Mouse (Mus musculus) adrenal gland, postnatal 4 days (tissue): ENCODE data around the gene Artn. TPM values are rescaled to one million over a fixed set of nuclear protein-coding genes. Genes with fewer than 3 reads are reported as not detected.

ENCODE experiments used
- DNase-seq, 2 experiments: peaks; one replicate each; pipeline ENCODE4 v3.0.0; 2021 to 2022; ENCODE audit warnings: low spot score in 2 of 2, mixed read lengths in 2 of 2
- total RNA-seq, 2 experiments: library from RNA; stranded (reverse); gene quantifications; 2 replicates each; pipeline ENCODE4 v1.2.3; 2021

The Artn gene
- total RNA-seq, 2 experiments from 2014 or later, result 0.45 to 0.90 TPM

GRCm38 (mm10) chr4:117890750-117891149 lies 38.8 kb downstream of the Artn start:
- no peak for DNase-seq

GRCm38 (mm10) chr4:117890031-117890430 lies 39.5 kb downstream of the Artn start:
- DNase-seq, result no peak

DNA sequence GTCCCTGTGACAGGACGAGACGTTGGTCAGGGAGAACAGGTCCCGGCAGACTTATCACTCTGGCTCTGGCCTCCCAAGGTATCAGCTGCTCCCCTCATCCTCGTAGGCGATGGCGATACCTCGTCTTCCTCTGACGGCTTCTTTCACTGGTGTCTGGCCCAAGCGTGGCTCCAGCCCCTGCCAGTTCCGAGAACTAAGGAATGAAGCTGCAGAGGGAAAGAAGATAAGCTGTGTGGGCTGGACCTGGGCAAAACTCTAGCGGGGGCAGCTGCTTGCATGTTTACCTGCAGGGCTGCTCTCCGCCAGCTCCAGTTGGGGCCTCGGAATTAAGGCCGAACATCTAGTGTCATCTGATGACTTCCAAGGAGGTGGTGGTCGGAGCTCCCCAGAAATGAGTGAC lies 40.1 kb downstream of the Artn start:
- DNase-seq, result no peak

DNA sequence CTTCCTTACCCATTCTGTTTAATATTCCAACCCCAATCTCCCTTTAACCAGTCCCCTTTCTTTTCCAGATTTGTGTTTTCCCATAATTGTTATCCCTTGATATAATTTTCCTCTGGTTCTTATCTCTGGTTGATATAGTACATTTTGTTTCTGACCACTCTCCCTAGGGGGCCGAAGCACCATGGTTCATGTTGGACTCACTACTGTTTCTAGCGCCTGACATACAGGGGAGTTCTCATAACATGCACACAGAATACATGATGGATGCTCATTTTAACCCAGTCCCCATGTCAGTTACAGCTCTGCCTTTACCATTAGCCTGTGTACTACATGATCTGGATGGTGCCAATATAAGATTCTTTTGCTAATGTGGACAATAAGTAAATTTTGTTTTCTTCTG lies 41.6 kb downstream of the Artn start:
- DNase-seq, result no peak

GRCm38 (mm10) chr4:117887133-117887532 lies 42.4 kb downstream of the Artn start, which contains the start of gene Atp6v0b:
Atp6v0b (minus strand) TSS chr4:117887333.
- peak; percentile 80 to 82 for DNase-seq

- DNase-seq, result no peak
These were observed 42.9 kb downstream of the Artn start for GRCm38 (mm10) chr4:117886644-117887043.

- no peak for DNase-seq
These were observed 43.6 kb downstream of the Artn start for GRCm38 (mm10) chr4:117885994-117886393.

DNA sequence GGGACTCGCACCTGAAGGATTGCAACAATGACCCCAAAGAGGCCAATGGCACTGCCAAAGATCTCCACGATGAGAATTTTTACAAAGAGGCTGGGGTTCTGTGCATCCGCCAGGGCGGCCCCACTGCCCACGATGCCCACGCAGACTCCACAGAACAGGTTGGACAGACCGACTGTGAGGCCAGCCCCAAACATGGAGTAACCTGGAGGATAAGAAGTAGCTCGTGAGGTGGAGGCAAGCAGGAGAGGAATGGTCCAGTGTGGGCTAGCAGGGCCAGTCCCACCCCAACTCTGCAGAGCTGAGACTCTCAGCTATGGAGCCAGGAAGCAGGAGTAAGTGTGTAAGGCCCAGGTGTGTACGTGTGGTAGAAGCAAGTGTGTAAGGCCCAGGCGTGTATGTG lies 44.5 kb downstream of the Artn start:
- no peak for DNase-seq

DNA sequence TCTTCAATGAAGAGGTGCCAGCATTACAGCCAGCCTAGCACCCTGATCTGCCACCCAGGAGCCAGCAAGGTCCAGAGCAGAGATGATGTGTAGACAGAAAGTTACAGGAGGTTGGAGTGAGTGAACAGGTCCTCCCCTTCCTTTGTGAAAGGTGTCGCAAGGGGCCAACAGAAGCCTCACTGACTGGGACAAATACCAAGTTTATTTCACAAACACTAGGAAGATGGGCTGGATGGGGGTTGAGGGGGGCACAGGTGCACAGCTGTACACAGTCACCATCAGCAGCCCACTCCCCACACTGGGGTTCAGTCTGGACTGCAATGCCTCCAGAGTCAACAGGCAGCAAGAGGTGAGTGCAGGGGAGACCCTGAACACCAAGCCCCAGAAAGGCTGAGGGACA lies 45.4 kb downstream of the Artn start:
- DNase-seq, result no peak

DNA sequence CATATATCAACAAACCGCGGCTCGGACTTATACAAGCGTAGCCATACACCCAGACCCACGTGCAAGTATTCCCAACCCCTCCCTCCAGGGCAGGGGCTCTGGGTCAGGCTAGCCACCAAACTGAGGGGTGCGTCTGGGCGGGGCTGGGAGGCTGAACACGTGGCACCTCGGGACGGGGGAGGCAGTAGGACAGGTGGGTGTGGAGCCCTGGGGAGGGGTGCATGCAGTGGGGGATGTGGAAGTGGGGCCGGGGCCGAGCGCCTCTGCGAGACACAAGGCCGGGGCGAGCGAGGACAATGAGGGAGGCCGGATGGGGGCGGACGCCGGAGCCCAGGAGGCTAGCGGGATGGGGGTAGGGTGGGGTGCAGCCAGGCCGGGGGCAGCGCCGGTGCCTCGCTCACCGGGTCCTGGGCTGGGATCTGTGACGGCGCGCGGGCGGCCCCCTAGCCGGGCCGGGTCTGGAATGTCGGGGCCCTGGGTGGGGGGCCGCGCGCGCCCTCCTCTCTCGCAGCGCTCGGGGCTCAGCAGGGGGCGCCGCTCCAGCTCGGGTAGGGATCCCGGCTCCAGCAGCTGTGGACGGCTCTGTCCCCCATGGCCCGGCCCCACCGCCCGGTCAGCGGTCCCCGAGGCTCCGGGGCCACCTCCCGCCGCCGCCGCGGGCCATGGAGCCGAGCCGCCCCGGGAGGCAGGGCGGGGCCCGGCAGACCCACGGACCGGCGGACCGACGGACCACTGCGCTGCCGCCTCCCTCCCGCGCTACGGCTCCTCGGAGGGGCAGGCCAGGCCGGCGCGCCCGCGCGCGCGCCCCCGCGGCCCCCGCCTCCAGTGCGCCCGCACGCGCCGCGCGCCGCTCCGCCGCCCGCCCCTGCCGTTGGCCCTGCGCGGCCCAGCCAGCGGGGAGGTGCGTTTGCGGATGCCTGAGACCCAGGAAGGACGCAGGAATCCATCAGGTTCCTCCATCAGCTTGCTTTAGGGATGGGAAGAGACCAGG lies 46.6 kb downstream of the Artn start, which contains the start of gene B4galt2:
TSS of gene B4galt2 (minus strand) at position 787 of the 991 bp plus-strand sequence.
- DNase-seq, result peak; percentile 24 to 35

- no peak for DNase-seq
These were observed 50.9 kb downstream of the Artn start for GRCm38 (mm10) chr4:117878703-117879102.

DNA sequence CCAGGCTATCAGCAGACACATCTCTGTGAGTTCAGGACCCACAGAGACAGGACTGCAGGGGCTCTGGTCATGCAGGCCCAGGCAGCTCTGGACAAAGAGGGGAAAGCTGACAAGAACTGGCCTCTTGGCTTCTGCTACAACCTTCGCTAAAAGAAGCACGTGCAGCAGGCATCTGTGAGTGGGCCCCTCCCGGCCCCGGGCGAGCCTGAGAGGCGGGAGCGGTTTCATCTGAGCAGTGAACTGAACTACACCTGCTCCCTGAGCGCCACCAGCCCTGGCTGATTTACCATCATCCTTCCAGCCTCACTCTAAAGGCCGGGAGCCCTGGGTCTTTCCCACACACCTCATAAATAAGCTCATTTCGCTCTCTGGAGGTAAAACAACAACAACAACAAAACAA lies 51.3 kb downstream of the Artn start:
- no peak for DNase-seq

Other genes starting within 250 kb of the Artn start
- gene Dmap1, start 247.5 kb downstream of the Artn start, total RNA-seq, result 10 to 100 TPM; 49.0 to 49.2 TPM
- not detected for gene Gm12845, start 205.4 kb downstream of the Artn start, total RNA-seq
- gene Klf17, start 164.1 kb downstream of the Artn start, total RNA-seq, result not detected
- gene Slc6a9, start 95.3 kb downstream of the Artn start, total RNA-seq, result 10 to 100 TPM; 17.3 to 19.9 TPM
- 1 to 10 TPM in 1 of 2 experiments, under 1 TPM in 1; 0.96 to 1.4 TPM for gene Ccdc24, start 57.2 kb downstream of the Artn start, total RNA-seq
- gene B4galt2, start 46.3 kb downstream of the Artn start, total RNA-seq, result 10 to 100 TPM; 32.6 to 34.6 TPM
- 100 to 1,000 TPM; 139 to 148 TPM for gene Atp6v0b, start 42.4 kb downstream of the Artn start, total RNA-seq
- 1 to 10 TPM; 9.6 to 9.8 TPM for gene Dph2, start 37.7 kb downstream of the Artn start, total RNA-seq
- gene Ipo13, start 14.8 kb downstream of the Artn start, total RNA-seq, result 10 to 100 TPM; 43.9 to 45.1 TPM
- 10 to 100 TPM; 21.8 to 26.4 TPM for gene St3gal3, start 205.2 kb upstream of the Artn start, total RNA-seq